Mouse (Mus musculus): ENCODE data around the gene Mtr. TPM values are rescaled to one million over a fixed set of nuclear protein-coding genes. Genes with fewer than 3 reads are reported as not detected.

The Mtr gene
- polyA plus RNA-seq, 1 experiment from 2014 or later, result 5.4 TPM

- Histone ChIP-seq H3K9ac (no peak overlapping the region), H3K4me1 (replicated peaks) (no peaks in the 10 kb centered on the region), H3K27me3 (no peaks in the 10 kb centered on the region), H3K4me3 (no peak overlapping the region), H3K27ac (replicated peaks) (no peak overlapping the region), H3K36me3 (peaks cover 84% of the 10 kb centered on the region), H3K4me2 (no peak overlapping the region), H3K9me3 (no peaks in the 10 kb centered on the region)
- ATAC-seq (ENCODE audit: low read depth), result no peak
- 91% methylated on average over 5 of the region's 5 CpGs for WGBS
These were observed 30.3 kb downstream of the Mtr start for GRCm38 (mm10) chr13:12227606-12228005.

GRCm38 (mm10) chr13:12218603-12219002 lies 39.3 kb downstream of the Mtr start:
- H3K4me1 ChIP-seq (replicated peaks), result no peaks in the 10 kb centered on the region
- H3K9ac ChIP-seq, result no peak overlapping the region
- H3K36me3 ChIP-seq, result peaks cover 57% of the 10 kb centered on the region
- no peaks in the 10 kb centered on the region for H3K9me3 ChIP-seq
- ATAC-seq (ENCODE audit: low read depth), result no peak
- H3K4me3 ChIP-seq, result no peak overlapping the region
- H3K27ac ChIP-seq (replicated peaks), result no peak overlapping the region
- 95% methylated on average over 14 of the region's 14 CpGs for WGBS
- H3K4me2 ChIP-seq, result no peak overlapping the region
- no peaks in the 10 kb centered on the region for H3K27me3 ChIP-seq

GRCm38 (mm10) chr13:12214922-12215321 lies 43.0 kb downstream of the Mtr start:
- no peaks in the 10 kb centered on the region for H3K9me3 ChIP-seq
- H3K27me3 ChIP-seq, result no peaks in the 10 kb centered on the region
- H3K4me2 ChIP-seq, result no peak overlapping the region
- ATAC-seq (ENCODE audit: low read depth), result no peak
- WGBS, result 92% methylated on average over 5 of the region's 5 CpGs
- no peak overlapping the region for H3K4me3 ChIP-seq
- peaks cover 44% of the 10 kb centered on the region for H3K36me3 ChIP-seq
- H3K9ac ChIP-seq, result no peak overlapping the region
- no peaks in the 10 kb centered on the region for H3K4me1 ChIP-seq (replicated peaks)
- H3K27ac ChIP-seq (replicated peaks), result no peak overlapping the region

GRCm38 (mm10) chr13:12211058-12211457 lies 46.9 kb downstream of the Mtr start:
- H3K27ac ChIP-seq (replicated peaks), result no peak overlapping the region
- no peaks in the 10 kb centered on the region for H3K27me3 ChIP-seq
- H3K4me3 ChIP-seq, result no peak overlapping the region
- 75% methylated on average over 2 of the region's 2 CpGs for WGBS
- H3K4me1 ChIP-seq (replicated peaks), result no peaks in the 10 kb centered on the region
- no peak for ATAC-seq (ENCODE audit: low read depth)
- no peak overlapping the region for H3K9ac ChIP-seq
- no peak overlapping the region for H3K4me2 ChIP-seq
- H3K36me3 ChIP-seq, result peaks cover 31% of the 10 kb centered on the region
- no peaks in the 10 kb centered on the region for H3K9me3 ChIP-seq

GRCm38 (mm10) chr13:12210023-12210762 lies 47.7 kb downstream of the Mtr start:
- 76% methylated on average over 10 of the region's 10 CpGs for WGBS
- peaks cover 38% of the 10 kb centered on the region for H3K36me3 ChIP-seq
- no peaks in the 10 kb centered on the region for H3K4me1 ChIP-seq (replicated peaks)
- H3K9ac ChIP-seq, result no peak overlapping the region
- no peak overlapping the region for H3K4me2 ChIP-seq
- ATAC-seq (ENCODE audit: low read depth), result no peak
- no peaks in the 10 kb centered on the region for H3K27me3 ChIP-seq
- no peak overlapping the region for H3K4me3 ChIP-seq
- no peak overlapping the region for H3K27ac ChIP-seq (replicated peaks)
- H3K9me3 ChIP-seq, result no peaks in the 10 kb centered on the region

GRCm38 (mm10) chr13:12200372-12200771 lies 57.5 kb downstream of the Mtr start:
- Histone ChIP-seq H3K4me2 (no peak overlapping the region), H3K9ac (no peak overlapping the region), H3K4me1 (replicated peaks) (no peaks in the 10 kb centered on the region), H3K4me3 (no peak overlapping the region), H3K36me3 (peaks cover 42% of the 10 kb centered on the region), H3K27me3 (no peaks in the 10 kb centered on the region), H3K27ac (replicated peaks) (no peak overlapping the region), H3K9me3 (no peaks in the 10 kb centered on the region)
- WGBS, result 90% methylated on average over 5 of the region's 5 CpGs
- no peak for ATAC-seq (ENCODE audit: low read depth)

- Histone ChIP-seq H3K4me3 (no peak overlapping the region), H3K36me3 (peaks cover 55% of the 10 kb centered on the region), H3K9me3 (no peaks in the 10 kb centered on the region), H3K4me1 (replicated peaks) (no peaks in the 10 kb centered on the region), H3K27me3 (no peaks in the 10 kb centered on the region), H3K9ac (no peak overlapping the region), H3K4me2 (no peak overlapping the region), H3K27ac (replicated peaks) (no peak overlapping the region)
- no peak for ATAC-seq (ENCODE audit: low read depth)
- 98% methylated on average over 2 of the region's 2 CpGs for WGBS
These were observed 59.4 kb downstream of the Mtr start for GRCm38 (mm10) chr13:12198486-12198885.

- no peak overlapping the region for H3K4me2 ChIP-seq
- H3K9me3 ChIP-seq, result no peaks in the 10 kb centered on the region
- no peaks in the 10 kb centered on the region for H3K27me3 ChIP-seq
- 93% methylated on average over 4 of the region's 4 CpGs for WGBS
- ATAC-seq (ENCODE audit: low read depth), result no peak
- no peaks in the 10 kb centered on the region for H3K4me1 ChIP-seq (replicated peaks)
- H3K4me3 ChIP-seq, result no peak overlapping the region
- H3K27ac ChIP-seq (replicated peaks), result no peak overlapping the region
- peaks cover 59% of the 10 kb centered on the region for H3K36me3 ChIP-seq
- H3K9ac ChIP-seq, result no peak overlapping the region
These were observed 61.1 kb downstream of the Mtr start for GRCm38 (mm10) chr13:12196861-12197260.

GRCm38 (mm10) chr13:12196012-12196411 lies 61.9 kb downstream of the Mtr start:
- Histone ChIP-seq H3K27me3 (no peaks in the 10 kb centered on the region), H3K27ac (replicated peaks) (no peak overlapping the region), H3K9ac (no peak overlapping the region), H3K4me3 (no peak overlapping the region), H3K4me2 (no peak overlapping the region), H3K4me1 (replicated peaks) (no peaks in the 10 kb centered on the region), H3K36me3 (peaks cover 60% of the 10 kb centered on the region), H3K9me3 (no peaks in the 10 kb centered on the region)
- ATAC-seq (ENCODE audit: low read depth), result no peak
- WGBS, result 89% methylated on average over 3 of the region's 3 CpGs

GRCm38 (mm10) chr13:12194942-12195662 lies 62.8 kb downstream of the Mtr start:
- WGBS, result 91% methylated on average over 12 of the region's 12 CpGs
- no peak for ATAC-seq (ENCODE audit: low read depth)
- H3K27ac ChIP-seq (replicated peaks), result no peak overlapping the region
- H3K36me3 ChIP-seq, result peaks cover 52% of the 10 kb centered on the region
- no peaks in the 10 kb centered on the region for H3K27me3 ChIP-seq
- H3K4me2 ChIP-seq, result no peak overlapping the region
- H3K4me3 ChIP-seq, result no peak overlapping the region
- no peaks in the 10 kb centered on the region for H3K4me1 ChIP-seq (replicated peaks)
- no peaks in the 10 kb centered on the region for H3K9me3 ChIP-seq
- H3K9ac ChIP-seq, result no peak overlapping the region

- Histone ChIP-seq H3K27ac (replicated peaks) (no peak overlapping the region), H3K36me3 (peaks cover 59% of the 10 kb centered on the region), H3K4me3 (no peak overlapping the region), H3K9me3 (no peaks in the 10 kb centered on the region), H3K4me2 (no peak overlapping the region), H3K9ac (no peak overlapping the region), H3K4me1 (replicated peaks) (no peaks in the 10 kb centered on the region), H3K27me3 (no peaks in the 10 kb centered on the region)
- no peak for ATAC-seq (ENCODE audit: low read depth)
- WGBS, result 95% methylated on average over 11 of the region's 11 CpGs
These were observed 68.7 kb downstream of the Mtr start for GRCm38 (mm10) chr13:12189219-12189618.

- no peak for ATAC-seq (ENCODE audit: low read depth)
- H3K27ac ChIP-seq (replicated peaks), result no peak overlapping the region
- no peaks in the 10 kb centered on the region for H3K27me3 ChIP-seq
- H3K4me3 ChIP-seq, result no peak overlapping the region
- H3K9ac ChIP-seq, result no peak overlapping the region
- H3K4me1 ChIP-seq (replicated peaks), result no peaks in the 10 kb centered on the region
- 94% methylated on average over 11 of the region's 11 CpGs for WGBS
- H3K36me3 ChIP-seq, result peaks cover 56% of the 10 kb centered on the region
- H3K4me2 ChIP-seq, result no peak overlapping the region
- no peaks in the 10 kb centered on the region for H3K9me3 ChIP-seq
These were observed 69.1 kb downstream of the Mtr start for GRCm38 (mm10) chr13:12188804-12189203.
